Mouse (Mus musculus) CD4-positive, CD25-positive, alpha-beta regulatory T cell, adult 2 months (primary cell): ENCODE measurements around the gene Atpaf2.
A peak's percentile ranks its signal among the peaks of the same experiment; 100 is the strongest.

ENCODE experiments used
- DNase-seq: peaks from one replicate; pipeline ENCODE4 v3.0.0-alpha.2; 2012; ENCODE audit warnings: low read depth, low spot score

Gene Atpaf2

DNA sequence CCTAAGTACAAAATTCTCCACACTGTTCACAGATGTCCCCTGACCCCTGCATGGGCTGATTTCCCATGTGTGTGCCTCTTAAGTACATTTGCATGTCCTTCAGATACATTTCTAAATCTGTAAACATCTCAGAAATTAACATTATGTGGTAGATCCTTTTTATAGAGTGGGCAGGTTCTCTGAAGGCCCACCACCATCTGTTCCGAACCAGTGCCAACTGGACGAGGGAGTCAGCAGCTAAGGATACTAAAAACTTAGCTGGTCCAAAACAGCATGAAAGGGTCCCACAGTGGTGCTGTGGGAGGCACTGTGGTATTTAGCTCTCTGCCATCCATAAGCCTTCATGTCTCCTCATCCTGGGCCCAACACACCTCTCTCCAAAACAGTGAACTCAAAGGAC is 21.1 kb downstream of the Atpaf2 start:
- DNase-seq: no peak

DNA sequence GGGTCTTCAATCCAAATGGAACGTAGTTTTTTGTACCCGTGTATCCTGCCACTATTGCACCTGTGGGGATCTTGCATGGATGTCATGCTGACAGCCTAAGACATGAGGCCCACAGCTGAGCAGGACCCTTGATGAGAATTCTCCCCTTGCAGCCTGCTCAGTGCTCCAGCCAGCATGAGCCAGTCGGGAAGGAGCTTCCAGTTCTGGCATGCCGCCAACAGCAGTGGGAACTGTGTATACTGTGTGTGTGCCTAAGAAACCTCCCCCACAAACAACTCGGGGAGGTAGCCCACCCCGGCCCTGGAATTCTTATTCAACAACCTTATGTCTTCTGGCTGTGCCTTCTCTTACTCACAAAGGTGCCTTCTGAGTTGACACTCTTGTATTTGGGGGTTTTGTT is 21.7 kb downstream of the Atpaf2 start:
- DNase-seq: no peak

DNA sequence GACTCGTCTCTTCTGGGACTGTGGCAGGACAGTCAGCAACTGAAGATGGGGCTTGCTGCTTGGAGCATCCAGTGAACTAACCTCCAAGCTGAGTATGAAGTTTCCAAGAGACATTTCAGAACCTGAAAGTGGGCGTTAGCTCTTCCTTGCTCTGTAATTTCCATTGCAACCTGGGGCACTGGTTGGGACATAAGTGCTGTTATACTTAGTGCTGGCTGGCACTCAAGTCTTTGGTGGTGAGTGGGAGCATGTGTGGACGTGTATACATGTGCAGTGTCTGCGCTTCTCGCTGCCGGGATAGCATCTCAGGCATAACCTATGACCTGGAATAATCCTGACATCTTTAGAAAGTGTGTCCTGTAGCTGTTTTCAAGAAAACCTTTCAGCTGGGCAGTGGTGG is 26.9 kb downstream of the Atpaf2 start:
- DNase-seq: no peak

DNA sequence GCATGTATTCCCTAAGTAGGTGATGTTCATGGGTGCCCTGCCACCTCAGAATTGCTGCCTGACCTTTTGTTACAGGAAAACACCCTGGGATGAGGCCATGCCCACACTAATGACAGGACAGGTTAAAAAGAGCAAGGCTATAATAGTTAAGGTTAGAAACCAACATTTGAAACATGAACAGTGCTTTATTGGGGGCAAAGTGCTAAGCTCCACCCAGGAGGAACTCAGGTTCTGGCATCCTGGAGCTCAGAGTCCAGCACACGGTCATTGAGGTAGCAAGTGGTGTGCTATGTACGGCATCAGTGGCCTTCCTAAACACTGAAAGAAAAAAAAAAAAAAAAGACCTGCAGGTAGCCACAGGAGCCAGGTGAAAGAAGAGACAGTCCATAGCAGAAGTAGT is 30.3 kb downstream of the Atpaf2 start:
- DNase-seq: no peak

DNA sequence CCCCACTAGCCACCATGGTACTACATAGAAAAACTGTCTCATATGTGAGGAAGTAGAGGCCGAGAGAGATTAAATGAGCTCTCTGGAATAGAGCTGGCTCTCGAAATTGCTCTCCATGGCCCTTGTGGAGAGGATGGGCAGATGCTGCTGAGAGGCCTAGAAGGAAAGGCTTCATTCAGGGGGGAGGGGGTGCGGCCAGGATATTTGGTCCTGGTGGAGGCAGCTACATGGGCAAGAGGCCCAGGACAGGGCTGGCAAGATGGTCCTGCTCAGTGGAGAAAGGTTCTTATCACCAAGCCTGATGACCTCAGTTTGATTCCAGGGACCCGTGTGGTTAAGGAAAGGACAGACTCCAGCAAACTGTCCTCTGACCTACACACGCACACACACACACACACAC is 32.3 kb downstream of the Atpaf2 start:
- DNase-seq: no peak

DNA sequence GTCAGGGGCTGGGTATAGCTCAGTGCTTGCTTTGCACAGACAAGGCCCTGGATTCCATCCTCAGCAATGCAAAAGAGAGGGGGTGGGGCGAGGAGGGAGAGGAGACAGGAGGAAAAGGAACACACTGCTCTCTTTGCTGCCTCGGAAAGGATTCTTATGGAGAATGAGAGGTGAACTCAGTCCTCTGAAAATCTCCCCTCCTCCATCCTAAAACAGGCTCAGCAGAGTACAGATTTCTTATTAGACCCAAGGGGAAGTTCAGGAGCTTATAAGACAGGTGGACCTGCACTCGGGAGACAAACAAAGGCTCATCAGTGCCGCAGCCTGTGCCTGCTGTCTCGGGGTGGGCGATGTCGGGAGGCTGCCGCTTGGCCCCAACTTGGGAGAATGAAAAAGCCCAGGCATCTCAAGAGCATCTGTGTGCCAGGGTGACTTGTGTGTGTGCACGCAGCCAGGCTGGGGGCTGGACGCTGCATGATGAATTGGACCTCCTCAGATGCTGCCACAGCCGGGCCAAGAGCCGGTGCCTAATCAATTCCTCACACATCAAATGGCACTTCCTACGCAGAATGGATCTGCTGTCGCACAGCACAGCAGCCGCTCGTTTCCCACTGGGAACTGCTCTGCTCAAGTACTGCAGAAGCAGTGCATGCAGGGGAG is 33.4 kb downstream of the Atpaf2 start:
- no peak for DNase-seq

DNA sequence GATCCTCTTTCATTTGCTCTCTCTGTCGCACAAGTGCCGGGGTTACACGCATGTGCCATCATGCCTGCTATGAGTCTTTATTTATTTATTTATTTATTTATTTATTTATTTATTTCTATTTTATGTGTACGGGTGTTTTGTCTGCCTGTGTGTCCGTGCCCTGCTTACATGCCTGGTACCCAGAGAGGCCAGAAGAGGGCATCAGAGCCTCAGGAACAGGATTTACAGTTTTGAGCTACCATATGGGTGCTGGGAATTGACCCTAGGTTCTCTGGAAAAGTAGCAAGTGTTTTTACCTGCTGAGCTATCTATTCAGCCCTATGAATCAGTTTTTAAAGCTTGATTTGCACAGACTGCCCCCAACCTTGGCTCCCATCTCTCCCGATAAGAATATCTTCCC is 34.7 kb downstream of the Atpaf2 start:
- DNase-seq: no peak

DNA sequence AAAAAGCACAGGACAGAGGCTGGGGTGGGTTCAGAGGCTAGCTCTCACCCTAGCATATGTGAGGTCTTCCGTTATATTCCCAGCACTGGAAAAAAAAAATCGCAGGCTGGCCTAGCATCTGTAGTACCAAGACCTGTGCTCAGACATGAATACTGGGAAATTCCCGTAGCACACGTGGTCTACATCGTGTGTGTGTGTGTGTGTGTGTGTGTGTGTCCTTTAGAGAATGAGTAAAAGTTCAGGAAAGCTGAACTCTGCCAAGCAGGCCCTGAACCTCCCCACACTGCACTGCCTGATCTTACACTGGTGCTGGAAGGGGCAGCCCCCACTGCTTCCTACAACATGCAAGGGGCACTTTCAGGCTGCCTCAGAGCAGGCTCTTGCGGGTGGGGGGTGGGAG is 43.8 kb downstream of the Atpaf2 start:
- no peak for DNase-seq

DNA sequence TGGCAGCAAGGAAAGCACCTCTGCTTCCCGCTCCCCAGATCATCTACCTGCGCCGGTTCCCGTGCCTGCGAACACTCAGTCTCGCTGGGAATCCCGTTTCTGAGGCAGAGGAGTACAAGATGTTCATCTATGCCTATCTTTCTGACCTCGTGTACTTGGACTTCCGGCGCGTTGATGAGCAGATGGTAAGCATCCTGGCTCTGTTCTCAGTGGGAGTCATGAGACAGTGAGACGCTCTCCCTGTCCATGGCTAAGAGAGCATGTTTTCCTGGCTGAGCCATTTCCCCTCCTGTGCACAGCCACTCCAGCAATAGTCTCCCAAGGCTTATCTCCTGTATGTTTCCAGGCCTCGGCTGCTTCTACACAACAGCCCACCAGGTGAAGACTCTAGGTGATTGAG is 47.8 kb downstream of the Atpaf2 start:
- DNase-seq: no peak

DNA sequence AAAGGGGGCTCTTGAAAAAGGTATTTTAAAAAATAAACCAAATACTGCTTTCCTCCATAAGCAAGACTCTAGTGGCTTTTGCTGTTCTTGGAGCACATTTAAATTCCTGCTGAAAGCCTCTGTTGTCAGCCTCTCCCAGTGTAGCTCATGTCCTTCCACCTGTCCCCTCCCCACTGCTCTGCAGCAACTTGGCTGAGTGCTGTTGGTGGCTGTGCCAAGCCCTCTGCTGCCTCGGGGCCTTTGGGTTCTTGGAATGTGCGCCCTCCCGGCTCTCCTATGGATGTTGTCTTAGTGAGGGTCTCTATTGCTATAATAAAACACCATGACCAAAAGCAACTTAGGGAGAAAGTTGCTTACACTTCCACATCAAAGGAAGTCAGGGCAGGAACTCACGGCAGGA is 48.8 kb downstream of the Atpaf2 start:
- no peak for DNase-seq

DNA sequence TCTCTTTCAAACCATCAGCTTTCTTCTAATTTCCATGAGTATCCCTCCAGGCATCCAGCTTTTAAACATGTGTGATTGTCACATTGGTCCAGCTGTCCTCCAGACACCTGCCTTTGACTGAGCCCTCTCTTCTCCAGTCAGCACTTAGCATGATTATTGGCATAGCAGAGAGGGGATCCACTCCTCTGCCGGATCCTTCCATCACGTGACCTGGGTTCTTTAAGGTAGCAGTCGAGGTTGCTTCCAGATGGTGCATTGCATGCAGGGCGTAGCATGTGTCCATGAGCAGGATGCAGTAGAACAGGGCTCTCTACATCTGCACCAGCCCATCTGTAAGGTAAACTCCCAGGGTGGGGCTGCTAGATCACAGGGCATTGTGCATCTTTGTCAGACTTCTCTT is 49.3 kb downstream of the Atpaf2 start:
- no peak for DNase-seq

DNA sequence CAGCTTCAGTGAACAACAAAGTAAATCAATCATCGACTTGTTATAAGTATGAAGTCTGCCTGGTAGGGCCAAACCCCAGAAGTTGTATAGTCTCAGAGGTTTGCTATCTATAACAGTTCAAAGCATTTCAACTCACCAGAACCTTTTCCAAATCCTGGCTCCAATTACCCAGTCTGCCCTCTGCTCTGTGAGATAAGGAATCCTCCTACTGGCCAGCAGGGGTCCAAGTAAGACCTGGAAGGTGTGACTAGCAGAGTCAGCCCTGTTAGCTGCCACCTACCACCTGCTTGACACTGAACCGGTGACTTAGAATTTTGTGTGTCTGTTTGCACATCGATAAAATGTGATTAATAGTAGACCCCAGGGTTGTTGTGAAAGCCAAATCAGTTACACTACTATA is 51.0 kb downstream of the Atpaf2 start:
- DNase-seq: no peak

DNA sequence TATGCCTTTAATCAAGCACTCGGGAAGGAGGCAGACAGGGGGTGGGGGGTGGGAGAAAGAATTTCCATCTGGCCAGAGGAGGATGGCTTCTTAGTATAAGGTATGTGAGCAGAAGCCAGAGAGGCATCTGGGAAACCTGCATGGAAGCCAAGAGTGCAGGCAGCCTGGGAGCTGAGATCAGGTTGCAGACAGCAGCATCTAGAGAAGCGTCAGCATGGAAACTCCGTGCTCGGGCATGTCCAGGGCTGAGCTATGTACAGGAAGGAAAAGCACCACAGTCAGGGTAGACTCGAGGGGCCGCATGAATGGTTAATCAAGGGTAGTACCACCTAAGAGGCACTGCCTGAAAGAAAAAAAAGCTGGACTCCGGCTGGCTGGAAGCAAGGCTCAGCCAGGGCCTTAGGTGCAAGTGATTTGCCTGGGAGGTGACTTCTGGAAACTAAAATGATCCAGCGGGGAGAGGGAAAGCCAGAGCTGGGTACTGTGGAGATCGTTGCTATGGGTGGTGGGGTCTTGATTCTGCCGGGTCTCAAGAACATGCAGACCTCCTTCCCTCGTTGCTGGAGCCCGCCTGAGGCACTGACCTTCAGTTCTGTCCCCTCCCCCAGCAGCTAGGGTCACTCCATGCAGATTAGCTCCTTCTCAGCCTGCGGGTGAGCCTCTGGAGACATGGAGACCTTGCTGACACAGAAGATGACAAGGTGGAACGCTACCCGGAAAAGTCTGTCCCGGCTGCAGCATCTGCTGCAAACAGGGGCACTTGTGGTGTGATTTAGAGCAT is 51.8 kb downstream of the Atpaf2 start:
- DNase-seq: no peak

DNA sequence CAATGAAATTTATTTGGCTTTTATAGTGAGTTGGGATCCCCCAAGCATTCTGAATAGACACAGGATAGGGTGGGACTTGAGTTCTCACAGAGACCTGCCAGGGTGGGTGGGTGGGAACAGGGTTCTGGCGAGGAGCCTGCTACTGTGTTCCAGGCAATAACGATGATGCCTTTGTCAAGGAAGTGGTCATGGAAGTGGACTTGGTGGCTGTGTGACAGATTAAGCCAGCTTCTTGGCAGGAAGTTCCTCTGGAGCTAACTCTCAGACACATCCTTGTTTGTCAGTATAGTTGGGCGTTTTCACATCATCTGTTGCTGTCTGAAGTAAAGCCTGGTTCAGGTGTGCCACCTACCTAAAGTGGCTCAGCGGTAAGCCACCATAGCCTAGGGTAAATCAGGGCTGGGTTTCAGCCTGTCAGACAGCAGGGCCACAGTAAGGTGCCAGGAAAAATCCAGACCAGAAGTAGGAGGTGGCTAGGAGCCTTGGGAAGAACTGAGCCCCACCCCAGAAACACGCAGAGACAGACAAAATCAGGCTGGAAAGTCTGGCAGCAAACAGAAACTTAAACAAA is 57.5 kb downstream of the Atpaf2 start:
- DNase-seq: no peak

DNA sequence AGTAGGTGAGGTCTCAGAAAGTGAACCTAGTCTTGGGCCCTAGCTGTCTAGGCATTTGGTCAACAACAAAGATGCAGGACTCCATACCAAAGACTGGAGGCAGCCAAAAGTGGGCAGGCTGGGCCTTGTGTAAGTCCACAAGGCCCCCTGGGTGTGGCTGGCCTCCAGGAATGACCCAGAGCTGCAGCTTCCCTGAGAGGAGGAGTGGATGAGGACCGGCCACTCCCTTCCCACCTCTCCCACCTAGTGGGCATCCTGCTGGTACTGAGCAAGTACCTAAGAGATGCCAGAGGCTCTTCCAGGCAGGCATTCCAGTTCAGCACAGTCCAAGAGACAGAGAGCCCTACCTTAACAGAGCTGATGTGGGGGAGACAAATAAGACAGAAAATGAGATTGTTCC is 58.3 kb downstream of the Atpaf2 start:
- DNase-seq: no peak

DNA sequence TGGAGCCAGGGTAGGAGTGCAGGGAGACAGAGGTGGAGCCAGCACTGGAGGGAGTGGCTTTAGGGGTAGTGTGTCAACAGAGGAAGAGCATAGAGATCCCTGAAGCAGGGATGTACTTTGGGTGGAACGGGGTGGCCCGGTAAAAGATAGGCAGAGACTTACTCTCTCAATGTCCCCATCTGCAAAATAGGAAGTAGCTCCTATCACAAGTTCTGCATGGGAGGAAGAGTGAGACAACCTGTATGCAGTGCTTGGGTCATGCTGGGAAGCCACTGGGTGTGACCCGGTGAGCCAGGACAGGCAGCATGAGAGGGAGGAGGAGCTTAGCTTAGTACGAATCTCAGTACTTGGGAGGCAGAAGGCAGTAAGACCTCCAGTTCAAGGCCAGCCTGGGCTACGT is 59.1 kb downstream of the Atpaf2 start:
- no peak for DNase-seq

DNA sequence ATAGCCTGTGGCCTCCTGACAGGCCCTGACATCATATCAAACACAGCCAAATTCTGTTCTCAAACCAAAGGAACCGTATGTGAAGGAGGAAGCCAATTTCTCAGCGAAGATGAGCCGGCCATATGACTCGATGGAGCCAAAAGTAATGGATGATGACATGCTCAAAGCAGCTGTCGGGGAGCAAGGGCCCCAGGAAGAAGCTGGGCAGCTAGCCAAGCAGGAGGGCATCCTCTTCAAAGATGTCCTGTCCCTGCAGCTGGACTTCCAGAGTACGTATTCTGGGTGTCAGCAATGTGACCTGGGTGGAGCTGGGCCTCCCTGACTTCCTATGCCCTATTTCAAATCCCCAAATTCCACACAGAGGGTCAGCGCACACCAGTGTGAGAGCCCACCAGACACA is 59.7 kb downstream of the Atpaf2 start:
- DNase-seq: no peak

DNA sequence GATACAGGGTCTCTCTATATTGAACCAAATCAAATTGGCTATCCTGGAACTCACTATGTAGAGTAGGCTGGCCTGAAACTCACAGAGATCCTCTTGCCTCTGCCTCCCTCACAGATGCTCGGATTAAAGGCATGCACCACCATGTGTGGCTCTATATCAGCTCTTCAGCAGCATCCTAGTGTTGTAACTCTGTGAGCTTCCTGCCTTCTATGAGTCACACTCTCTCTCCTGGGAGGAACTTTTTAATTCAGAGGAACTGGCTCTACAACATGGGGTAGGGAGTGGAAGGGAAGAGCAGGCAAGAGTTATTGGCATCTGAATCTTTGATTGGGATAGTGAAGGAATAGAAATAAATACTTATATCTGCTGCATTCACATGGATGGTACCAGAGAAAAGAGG is 61.1 kb downstream of the Atpaf2 start:
- no peak for DNase-seq

DNA sequence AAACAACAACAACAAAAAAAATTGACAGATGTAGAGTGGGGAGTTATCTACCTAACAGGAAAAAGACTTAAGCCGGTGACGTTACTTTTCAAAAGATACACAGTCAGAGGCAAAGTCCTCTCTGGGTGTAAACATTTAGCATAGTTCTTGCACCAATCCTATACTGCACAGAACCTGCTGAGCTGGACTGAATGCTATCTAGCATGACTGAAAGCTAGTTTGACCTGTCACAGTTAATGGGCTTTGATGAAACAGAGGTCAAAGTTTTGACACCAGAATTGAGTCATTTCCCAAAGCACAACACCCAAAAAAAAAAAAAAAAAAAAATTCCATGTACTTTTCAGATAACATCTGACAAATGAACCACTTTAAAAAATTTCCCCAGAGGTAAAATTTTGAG is 62.3 kb downstream of the Atpaf2 start:
- no peak for DNase-seq

DNA sequence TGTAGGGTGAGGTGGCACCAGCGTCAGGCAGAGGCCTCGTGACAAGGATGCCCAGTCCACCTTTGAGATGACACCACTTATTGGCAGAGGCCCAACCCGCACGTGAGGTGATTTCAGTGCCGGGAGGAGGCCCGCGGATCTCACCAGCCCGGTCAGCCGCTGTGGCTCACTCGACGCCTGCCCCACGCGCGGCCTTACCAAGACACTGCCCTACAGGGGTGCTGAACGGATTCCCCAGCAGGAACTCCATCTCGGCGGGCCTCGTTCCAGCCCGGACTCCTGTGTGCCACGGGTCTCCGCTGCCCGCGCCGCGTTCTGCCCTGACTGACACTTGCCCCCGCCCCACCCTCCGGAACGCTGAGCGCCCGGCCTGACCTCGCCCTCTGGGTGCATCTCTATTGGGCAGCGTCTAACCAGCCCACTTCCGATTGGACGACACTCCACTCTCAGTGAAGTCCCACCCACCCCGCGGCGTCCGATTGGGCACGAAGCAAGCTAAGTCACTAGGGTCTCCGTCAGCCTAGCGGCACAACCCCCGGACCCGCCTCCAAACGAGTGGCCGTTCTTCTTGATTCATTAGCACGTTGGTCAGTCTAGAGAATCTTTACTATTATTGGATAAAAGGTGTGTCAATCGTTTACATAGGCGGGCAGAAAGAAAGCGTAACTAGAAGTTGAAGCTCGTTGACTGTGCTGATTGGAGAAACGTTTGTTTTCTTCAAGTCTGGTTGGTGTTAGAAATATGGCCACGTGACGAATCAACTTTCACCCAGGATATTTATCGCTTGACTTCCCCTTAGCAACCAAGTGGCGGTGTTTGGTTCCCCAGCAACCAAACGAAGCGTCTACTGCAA is 65.5 kb downstream of the Atpaf2 start, which contains the start of the genes Tom1l2 and Drc3:
TSS of gene Tom1l2 (minus strand) at position 347 of the 853 bp plus-strand sequence.
TSS of gene Drc3 (plus strand) at position 771 of the 853 bp plus-strand sequence.
- DNase-seq: peak; percentile 99

DNA sequence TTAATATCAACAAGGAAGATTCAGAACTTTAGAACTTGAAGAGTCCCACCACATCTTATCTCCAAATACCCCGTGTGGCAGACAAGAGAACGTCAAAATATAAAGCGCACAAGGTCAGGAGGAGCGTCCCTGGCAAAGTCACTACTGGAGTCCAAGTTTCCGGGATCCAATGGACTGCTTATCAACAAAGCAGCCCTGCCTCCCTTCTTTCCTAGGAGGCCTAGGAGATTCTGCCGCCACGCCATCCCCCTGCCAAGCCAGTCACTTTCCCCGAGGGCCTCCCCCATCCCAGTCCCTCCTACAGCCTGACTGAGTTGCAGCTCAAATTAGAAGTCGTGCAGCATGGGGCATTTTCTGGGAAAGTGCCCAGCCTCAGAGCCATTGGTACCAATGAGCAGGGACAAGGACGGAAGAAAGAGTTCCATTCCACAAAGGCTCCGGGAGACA is 66.3 kb downstream of the Atpaf2 start:
- DNase-seq: no peak

DNA sequence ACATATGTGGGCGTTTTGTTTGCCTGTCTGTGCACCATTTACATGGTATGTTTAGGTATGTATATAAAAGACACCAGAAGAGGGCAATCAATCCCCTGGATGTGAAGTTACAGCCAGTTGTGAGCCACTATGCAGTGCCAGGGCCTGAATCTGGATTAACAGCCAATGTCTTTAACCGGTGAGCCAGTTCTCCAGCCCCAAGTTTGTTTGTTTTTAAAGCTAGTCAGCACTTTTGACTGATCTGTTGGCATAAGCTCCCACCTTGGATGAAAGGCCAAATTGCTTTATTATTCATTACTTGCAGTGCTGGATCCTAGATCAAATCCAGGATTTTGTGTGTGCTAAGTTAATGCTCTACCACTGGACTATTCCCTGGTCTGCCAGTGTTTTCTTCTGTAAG is 66.9 kb downstream of the Atpaf2 start:
- DNase-seq: peak; percentile 41
